Mouse (Mus musculus) kidney, adult 2 months (tissue): ENCODE results near the gene Orai3.
A peak's percentile ranks its signal among the peaks of the same experiment; 100 is the strongest.

ENCODE experiments used
- CTCF ChIP-seq: fragments of 200-500 bp; conservative IDR thresholded peaks from 2 replicates; pipeline ENCODE4 v1.5.1; 2011; ENCODE audit warnings: low read depth, mild to moderate bottlenecking, control low read depth, low read length, moderate library complexity, mixed read lengths; ENCODE audit not compliant: insufficient read depth, insufficient read length
- POLR2A ChIP-seq: fragments of 200-500 bp; IDR thresholded peaks from one replicate; pipeline ENCODE4 v1.6.1; 2011; ENCODE audit warnings: low read depth, low read length, control low read depth

- peak; percentile 66 for TF ChIP-seq CTCF
- TF ChIP-seq POLR2A: no peak
These were observed 25.1 kb upstream of the Orai3 start, which contains the start of gene Fbxl19 for GRCm38 (mm10) chr7:127744366-127745045.
